Mouse (Mus musculus): Measurements from ENCODE around the gene Gm6871. TPM values are rescaled to one million over a fixed set of nuclear protein-coding genes. Genes with fewer than 3 reads are reported as not detected.
"Not testable (repeated sequence)": the region's sequence is repeated elsewhere in the genome, so short reads cannot be mapped to it uniquely, and the experiment has no call there.

Gm6871 gene
- polyA plus RNA-seq, 1 experiment: not detected

DNA sequence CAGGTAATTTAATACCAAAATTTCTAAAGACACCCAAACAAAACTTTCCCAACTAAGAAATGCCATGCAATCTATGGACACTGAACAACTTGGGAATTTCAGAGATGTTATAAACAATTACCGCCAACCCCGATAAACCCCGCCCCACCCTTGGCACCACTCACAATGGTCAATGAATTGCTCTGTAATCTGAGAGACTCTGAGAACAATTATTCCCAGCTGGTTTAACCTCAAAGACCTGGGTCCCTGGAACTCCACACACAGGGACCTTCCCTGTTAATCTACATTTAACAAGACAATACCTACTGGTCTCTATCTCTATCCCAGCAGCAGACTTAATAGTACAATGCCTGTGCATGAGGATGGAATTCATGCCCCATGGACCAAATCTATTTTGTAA lies 60.8 kb downstream of the Gm6871 start:
- H3K4me3 ChIP-seq (replicated peaks): no peak overlapping the region
- H3K36me3 ChIP-seq (ENCODE audit: control insufficient read depth): no peaks in the 10 kb centered on the region
- no peaks in the 10 kb centered on the region for H3K27me3 ChIP-seq (ENCODE audit: control insufficient read depth)
- TF ChIP-seq TAL1 (IDR thresholded peaks at IDR 0.05; ENCODE audit: low read length) (no peak), GATA1 (IDR thresholded peaks at IDR 0.05; ENCODE audit: low read length) (no peak)
- H3K4me1 ChIP-seq (ENCODE audit: control insufficient read depth): no peaks in the 10 kb centered on the region
- no peaks in the 10 kb centered on the region for H3K9me3 ChIP-seq (ENCODE audit: control insufficient read depth, low read length)

- no peaks in the 10 kb centered on the region for H3K27me3 ChIP-seq (ENCODE audit: control insufficient read depth)
- no peaks in the 10 kb centered on the region for H3K36me3 ChIP-seq (ENCODE audit: control insufficient read depth)
- TF ChIP-seq TAL1 (IDR thresholded peaks at IDR 0.05; ENCODE audit: low read length) (no peak), GATA1 (IDR thresholded peaks at IDR 0.05; ENCODE audit: low read length) (no peak)
- peaks cover under 1% of the 10 kb centered on the region; the same call in 1 of the 2 replicates for H3K9me3 ChIP-seq (ENCODE audit: control insufficient read depth, low read length)
- H3K4me3 ChIP-seq (replicated peaks): no peak overlapping the region
- no peaks in the 10 kb centered on the region for H3K4me1 ChIP-seq (ENCODE audit: control insufficient read depth)
Observed at GRCm38 (mm10) chr7:41512207-41512606, 61.3 kb downstream of the Gm6871 start.

DNA sequence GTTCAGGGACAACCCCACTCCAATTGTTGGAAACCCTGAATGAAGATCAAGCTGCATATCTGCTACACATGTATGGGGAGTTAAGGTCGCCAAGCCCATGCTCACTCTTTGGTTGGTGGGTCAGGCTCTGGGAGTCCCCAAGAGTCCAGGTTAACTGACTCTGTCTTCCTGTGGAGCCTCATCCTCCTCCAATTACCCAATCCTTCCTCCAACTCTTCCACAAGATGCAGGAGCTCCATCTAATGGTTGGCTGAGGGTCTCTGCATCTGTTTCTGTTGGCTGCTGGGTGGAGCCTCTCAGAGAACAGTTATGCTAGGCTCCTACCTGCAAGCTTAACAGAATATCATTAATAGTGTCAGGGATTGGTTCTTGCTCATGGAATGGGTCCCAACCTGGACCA lies 71.1 kb downstream of the Gm6871 start:
- H3K9me3 ChIP-seq (ENCODE audit: control insufficient read depth, low read length): peaks cover 3% of the 10 kb centered on the region; the same call in 1 of the 2 replicates
- H3K4me3 ChIP-seq (replicated peaks): no peak overlapping the region
- no peaks in the 10 kb centered on the region for H3K36me3 ChIP-seq (ENCODE audit: control insufficient read depth)
- H3K27me3 ChIP-seq (ENCODE audit: control insufficient read depth): no peaks in the 10 kb centered on the region
- H3K4me1 ChIP-seq (ENCODE audit: control insufficient read depth): peaks cover 15% of the 10 kb centered on the region
- TF ChIP-seq TAL1 (IDR thresholded peaks at IDR 0.05; ENCODE audit: low read length) (no peak), GATA1 (IDR thresholded peaks at IDR 0.05; ENCODE audit: low read length) (no peak)

DNA sequence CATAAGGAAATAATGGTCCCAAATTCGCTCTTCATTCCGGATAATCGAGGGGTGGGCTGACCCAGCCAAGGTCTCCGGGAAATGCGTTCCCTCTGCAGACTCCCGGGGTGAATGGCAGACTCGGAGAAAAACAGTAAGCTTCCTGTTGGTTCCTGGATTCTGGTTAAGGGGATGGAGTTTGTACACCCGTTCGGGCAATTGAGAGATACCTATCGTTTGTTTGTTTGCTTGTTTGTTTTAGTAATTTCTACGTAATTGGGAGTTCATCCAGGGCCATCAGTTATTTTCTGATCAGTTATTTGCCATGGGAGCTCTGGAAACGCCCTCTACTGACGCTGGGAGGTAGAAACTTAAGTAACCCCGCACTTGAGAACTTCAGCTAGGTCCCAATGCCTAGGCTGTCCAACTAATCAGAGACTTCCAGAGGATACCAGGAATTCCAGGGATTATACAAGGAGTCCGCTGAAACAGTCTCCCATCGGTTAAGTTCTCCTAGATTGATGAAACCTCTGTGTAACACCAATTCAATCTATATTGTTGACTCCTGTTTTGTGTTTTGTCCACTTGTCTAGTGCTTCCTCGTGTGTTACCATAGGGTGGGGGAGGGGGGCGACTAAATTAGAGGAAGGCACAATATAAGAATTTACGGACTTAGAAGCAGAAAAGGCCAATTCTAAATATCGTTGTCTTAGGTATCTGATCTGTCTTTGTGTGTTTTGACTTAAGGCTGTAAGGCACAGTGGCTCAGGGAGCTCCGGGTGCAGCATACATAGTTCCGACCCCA lies 73.1 kb downstream of the Gm6871 start:
- H3K9me3 ChIP-seq (ENCODE audit: control insufficient read depth, low read length): no peaks in the 10 kb centered on the region
- H3K36me3 ChIP-seq (ENCODE audit: control insufficient read depth): no peaks in the 10 kb centered on the region; the same call in 1 of the 2 replicates
- no peaks in the 10 kb centered on the region for H3K27me3 ChIP-seq (ENCODE audit: control insufficient read depth)
- peak overlapping the region; percentile 90 for H3K4me3 ChIP-seq (replicated peaks)
- TF ChIP-seq GATA1 (IDR thresholded peaks at IDR 0.05; ENCODE audit: low read length) (no peak), TAL1 (IDR thresholded peaks at IDR 0.05; ENCODE audit: low read length) (no peak)
- H3K4me1 ChIP-seq (ENCODE audit: control insufficient read depth): peaks cover 15% of the 10 kb centered on the region

DNA sequence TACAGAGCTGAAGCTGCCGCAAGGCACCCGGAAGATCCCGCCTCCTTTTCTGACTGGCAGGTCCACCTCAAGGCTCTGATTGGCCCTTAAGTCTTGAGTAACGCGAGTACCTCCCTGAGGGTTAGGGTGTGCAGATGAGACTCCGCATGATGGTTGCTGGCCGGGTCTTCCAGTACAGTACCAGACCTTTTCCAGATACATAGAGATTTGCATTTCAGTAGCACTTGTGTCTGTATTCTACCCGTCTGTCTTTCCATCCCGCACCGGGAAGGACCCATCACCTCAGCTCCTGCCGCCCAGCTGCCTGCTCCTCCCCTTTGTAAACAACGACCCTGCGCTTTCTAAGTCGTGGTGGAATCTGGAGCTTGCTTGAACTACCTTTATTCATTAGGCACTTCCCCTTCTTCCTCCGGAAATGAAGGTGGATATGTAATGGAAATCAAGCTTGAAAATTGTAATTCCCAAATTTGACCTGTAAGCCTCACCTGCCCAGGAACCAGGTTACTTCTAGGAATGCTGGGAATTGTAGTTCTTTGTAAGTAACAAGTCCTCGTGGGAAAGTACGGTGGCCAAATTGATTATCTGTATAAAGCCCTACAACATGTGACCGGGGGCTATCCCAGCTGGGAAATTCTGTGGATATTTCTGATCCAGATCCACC lies 73.9 kb downstream of the Gm6871 start, which contains the start of the genes Gm20449 and AW146154:
Gene Gm20449 (minus strand): TSS at position 29 of the 661 bp plus-strand sequence.
Gene AW146154 (minus strand): TSS at position 502 of the 661 bp plus-strand sequence.
- Histone ChIP-seq H3K36me3 (ENCODE audit: control insufficient read depth) (no peaks in the 10 kb centered on the region; the same call in 1 of the 2 replicates), H3K4me1 (ENCODE audit: control insufficient read depth) (peaks cover 15% of the 10 kb centered on the region), H3K9me3 (ENCODE audit: control insufficient read depth, low read length) (no peaks in the 10 kb centered on the region), H3K27me3 (ENCODE audit: control insufficient read depth) (no peaks in the 10 kb centered on the region), H3K4me3 (replicated peaks) (peak within 1 kb of the TSS; percentile 90)
- TF ChIP-seq TAL1 (IDR thresholded peaks at IDR 0.05; ENCODE audit: low read length): no peak
- no peak for TF ChIP-seq GATA1 (IDR thresholded peaks at IDR 0.05; ENCODE audit: low read length)

DNA sequence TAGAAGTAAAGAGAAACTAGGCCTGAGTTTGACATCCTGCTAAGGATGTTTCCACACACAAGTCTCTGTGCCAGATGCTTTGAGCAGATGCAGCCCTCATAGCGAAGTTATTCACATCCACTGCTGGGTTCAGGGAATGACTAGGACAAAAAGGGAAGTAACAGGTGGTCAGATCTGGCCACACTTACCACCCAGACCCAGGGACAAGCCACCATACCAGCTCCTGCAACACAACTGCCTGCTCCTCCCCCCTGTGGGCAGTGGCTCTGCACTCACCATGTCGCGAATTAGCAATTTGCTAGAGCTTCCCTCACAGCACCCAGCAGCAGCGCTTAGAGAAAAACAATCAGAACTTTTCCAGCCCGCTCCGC lies 74.5 kb downstream of the Gm6871 start:
- peaks cover 15% of the 10 kb centered on the region for H3K4me1 ChIP-seq (ENCODE audit: control insufficient read depth)
- H3K9me3 ChIP-seq (ENCODE audit: control insufficient read depth, low read length); H3K36me3 ChIP-seq (ENCODE audit: control insufficient read depth); H3K27me3 ChIP-seq (ENCODE audit: control insufficient read depth): not testable (repeated sequence)
- peak overlapping the region; percentile 90 for H3K4me3 ChIP-seq (replicated peaks)

GRCm38 (mm10) chr7:41498464-41498863 lies 75.0 kb downstream of the Gm6871 start:
- Histone ChIP-seq H3K4me3 (replicated peaks) (peak overlapping the region; percentile 90), H3K4me1 (ENCODE audit: control insufficient read depth) (peaks cover 15% of the 10 kb centered on the region)
- not testable (repeated sequence) for H3K27me3 ChIP-seq (ENCODE audit: control insufficient read depth); H3K36me3 ChIP-seq (ENCODE audit: control insufficient read depth); H3K9me3 ChIP-seq (ENCODE audit: control insufficient read depth, low read length)

DNA sequence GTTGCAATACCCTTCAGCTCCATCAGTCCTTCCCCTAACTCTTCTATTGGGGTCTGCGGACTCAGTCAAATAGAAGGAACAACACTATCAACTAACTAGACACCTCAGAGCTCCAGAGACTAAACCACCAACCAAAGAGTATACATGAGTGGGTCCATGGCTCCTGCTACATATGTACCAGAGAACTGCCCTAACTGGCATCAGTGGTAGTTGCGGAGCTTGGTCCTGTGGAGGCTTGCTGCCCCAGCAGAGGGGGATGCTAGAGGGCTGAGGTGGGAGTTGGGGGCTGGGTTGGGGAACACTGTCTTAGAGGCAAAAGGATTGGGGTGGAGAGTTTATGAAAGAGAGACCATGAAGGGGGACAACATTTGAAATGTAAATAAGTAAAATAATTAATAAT lies 75.6 kb downstream of the Gm6871 start:
- Histone ChIP-seq H3K9me3 (ENCODE audit: control insufficient read depth, low read length) (no peaks in the 10 kb centered on the region), H3K4me1 (ENCODE audit: control insufficient read depth) (peaks cover 15% of the 10 kb centered on the region), H3K36me3 (ENCODE audit: control insufficient read depth) (no peaks in the 10 kb centered on the region; the same call in 1 of the 2 replicates), H3K27me3 (ENCODE audit: control insufficient read depth) (no peaks in the 10 kb centered on the region), H3K4me3 (replicated peaks) (no peak overlapping the region)
- no peak for TF ChIP-seq GATA1 (IDR thresholded peaks at IDR 0.05; ENCODE audit: low read length)
- TF ChIP-seq TAL1 (IDR thresholded peaks at IDR 0.05; ENCODE audit: low read length): no peak

Other genes starting within 250 kb of the Gm6871 start
- gene AI987944, start 180.3 kb downstream of the Gm6871 start, polyA plus RNA-seq (2012): not detected in 2 replicates
- gene Vmn2r57, start 125.0 kb downstream of the Gm6871 start, polyA plus RNA-seq (2012): not detected in 2 replicates
- not detected in 2 replicates for gene Gm20449, start 74.2 kb downstream of the Gm6871 start, polyA plus RNA-seq (2012)
- gene AW146154, start 73.8 kb downstream of the Gm6871 start, polyA plus RNA-seq (2012): not detected in 2 replicates
- gene 2610021A01Rik, start 25.6 kb upstream of the Gm6871 start, polyA plus RNA-seq (2012): not detected in 2 replicates
- gene Zfp788, start 59.5 kb upstream of the Gm6871 start, polyA plus RNA-seq (2012): not detected in 2 replicates

Measured in erythroblast, embryonic 14.5 days (primary cell).